Comparison of ENCODE assay signal across 33 mouse cellular contexts in genomic region chr8:63961032-63961785, GRCm38 (mm10). TPM values are rescaled to one million over a fixed set of nuclear protein-coding genes. Genes with fewer than 3 reads are reported as not detected.
"Had no signal": no experiment of that assay in that cellular context is flagged by ENCODE, and none has a peak within 500 bp of the region (broad histone marks: within the 10 kb centered on the region; RNA-seq: fewer than 3 reads in every experiment).

No protein-coding gene starts in this region.

- H3K9ac ChIP-seq: embryonic facial prominence, embryonic 12.5 days; embryonic facial prominence, embryonic 13.5 days; embryonic facial prominence, embryonic 15.5 days; forebrain, embryonic 12.5 days; forebrain, embryonic 13.5 days; forebrain, embryonic 15.5 days; forebrain, postnatal 0 days had no signal

- ATAC-seq: forebrain, embryonic 13.5 days; forebrain, embryonic 14.5 days; forebrain, embryonic 15.5 days; forebrain, embryonic 16.5 days; forebrain, postnatal 0 days had no signal

- H3K36me3 ChIP-seq: embryonic facial prominence, embryonic 10.5 days; embryonic facial prominence, embryonic 12.5 days; embryonic facial prominence, embryonic 13.5 days; embryonic facial prominence, embryonic 15.5 days; forebrain, embryonic 10.5 days; forebrain, embryonic 12.5 days; forebrain, embryonic 15.5 days had no signal

- H3K27me3 ChIP-seq: embryonic facial prominence, embryonic 12.5 days; embryonic facial prominence, embryonic 13.5 days; embryonic facial prominence, embryonic 15.5 days; forebrain, embryonic 12.5 days; forebrain, embryonic 13.5 days; forebrain, embryonic 15.5 days had no signal

- H3K4me1 ChIP-seq: embryonic facial prominence, embryonic 10.5 days; embryonic facial prominence, embryonic 12.5 days; embryonic facial prominence, embryonic 13.5 days; embryonic facial prominence, embryonic 15.5 days; forebrain, embryonic 10.5 days; forebrain, embryonic 12.5 days; forebrain, embryonic 13.5 days; forebrain, embryonic 15.5 days had no signal

- DNase-seq: cerebellum, adult 2 months; cerebellum, adult 8-10 months; cerebellum, adult 9-10 months; cerebellum, adult 9-11 months; cerebellum, postnatal 14 days; cerebellum, postnatal 25 days; cerebellum, postnatal 36 days; embryo, embryonic 11 days; forebrain, postnatal 0 days; gastrocnemius, adult 2 months; gastrocnemius, postnatal 10 days; gastrocnemius, postnatal 14 days; gastrocnemius, postnatal 25 days; gastrocnemius, postnatal 36 days; heart, adult 11 months; heart, adult 18-20 months; heart, adult 2 months had no signal

- H3K4me3 ChIP-seq: embryonic facial prominence, embryonic 10.5 days; embryonic facial prominence, embryonic 12.5 days; embryonic facial prominence, embryonic 13.5 days; embryonic facial prominence, embryonic 15.5 days; erythroblast, embryonic 14.5 days; forebrain, embryonic 10.5 days; forebrain, embryonic 12.5 days; forebrain, embryonic 13.5 days; forebrain, embryonic 15.5 days; gastrocnemius, adult 2 months; heart, adult 2 months had no signal

- H3K9me3 ChIP-seq: embryonic facial prominence, embryonic 10.5 days; embryonic facial prominence, embryonic 12.5 days; embryonic facial prominence, embryonic 15.5 days; forebrain, embryonic 15.5 days had no signal

- H3K4me2 ChIP-seq: embryonic facial prominence, embryonic 12.5 days; embryonic facial prominence, embryonic 13.5 days; embryonic facial prominence, embryonic 15.5 days; forebrain, embryonic 12.5 days; forebrain, embryonic 13.5 days; forebrain, embryonic 15.5 days had no signal

- H3K27ac ChIP-seq: embryonic facial prominence, embryonic 10.5 days; embryonic facial prominence, embryonic 12.5 days; embryonic facial prominence, embryonic 13.5 days; embryonic facial prominence, embryonic 15.5 days; forebrain, embryonic 10.5 days; forebrain, embryonic 12.5 days; forebrain, embryonic 13.5 days; forebrain, embryonic 15.5 days; gastrocnemius, adult 2 months; heart, adult 2 months had no signal

RNA-seq across cellular contexts. Expression of gene Sgo2b, which starts 9.2 kb away (rescaled TPM):
- polyA plus RNA-seq: cortical plate, adult 2 months; embryonic facial prominence, embryonic 13.5 days; embryonic facial prominence, embryonic 14.5 days; embryonic facial prominence, embryonic 15.5 days; erythroblast, embryonic 14.5 days; forebrain, embryonic 11.5 days; forebrain, embryonic 12.5 days; forebrain, embryonic 13.5 days; forebrain, embryonic 14.5 days; forebrain, embryonic 15.5 days; forebrain, embryonic 16.5 days; frontal cortex, adult 2 months; gonadal fat pad, adult 2 months; heart, adult 2 months had no signal
